In genomic region chr9:77382514-77382913, GRCm38 (mm10) we compare ENCODE assay signal across 21 mouse cellular contexts. TPM values are rescaled to one million over a fixed set of nuclear protein-coding genes. Genes with fewer than 3 reads are reported as not detected.
A peak's percentile ranks its signal among the peaks of the same experiment; 100 is the strongest.
DNase-seq lines count a peak whose midpoint lies in the region; ATAC-seq and TF ChIP-seq lines count a peak whose summit lies in the region.
"Had no signal": no experiment of that assay in that cellular context is flagged by ENCODE, and none has a peak within 500 bp of the region (broad histone marks: within the 10 kb centered on the region; RNA-seq: fewer than 3 reads in every experiment).

No protein-coding gene starts in this region.

- TF ChIP-seq CTCF in midbrain, postnatal 0 days (IDR thresholded peaks at IDR 0.05), result no peak

- no peak overlapping the region for H3K4me3 ChIP-seq in embryonic facial prominence, embryonic 13.5 days
- no peak overlapping the region for H3K4me3 ChIP-seq in embryonic facial prominence, embryonic 10.5 days
- no peak overlapping the region for H3K4me3 ChIP-seq in kidney, embryonic 14.5 days (ENCODE audit: low read length)
- H3K4me3 ChIP-seq in midbrain, embryonic 11.5 days (ENCODE audit: low read depth, low read length), result no peak overlapping the region
- no peak overlapping the region for H3K4me3 ChIP-seq in midbrain, postnatal 0 days (ENCODE audit: low read depth, low read length)
- H3K4me3 ChIP-seq: forebrain, embryonic 13.5 days; heart, embryonic 13.5 days; hindbrain, embryonic 15.5 days had no signal

- WGBS in embryonic facial prominence, embryonic 13.5 days, result 51% methylated on average over 3 of the region's 3 CpGs
- 43% methylated on average over 3 of the region's 3 CpGs for WGBS in embryonic facial prominence, embryonic 10.5 days
- WGBS in kidney, embryonic 14.5 days, result 39% methylated on average over 3 of the region's 3 CpGs
- 47% methylated on average over 3 of the region's 3 CpGs for WGBS in midbrain, embryonic 11.5 days
- WGBS in midbrain, postnatal 0 days, result 46% methylated on average over 3 of the region's 3 CpGs

- H3K27me3 ChIP-seq in embryonic facial prominence, embryonic 13.5 days, result no peaks in the 10 kb centered on the region
- H3K27me3 ChIP-seq in embryonic facial prominence, embryonic 10.5 days (replicated peaks; ENCODE audit: low read depth, poor library complexity, severe bottlenecking), result no peaks in the 10 kb centered on the region
- H3K27me3 ChIP-seq in kidney, embryonic 14.5 days (ENCODE audit: control insufficient read depth, insufficient read depth, low read length), result no peaks in the 10 kb centered on the region
- no peaks in the 10 kb centered on the region for H3K27me3 ChIP-seq in midbrain, embryonic 11.5 days (ENCODE audit: control insufficient read depth, insufficient read depth, low read length)
- H3K27me3 ChIP-seq in midbrain, postnatal 0 days (ENCODE audit: insufficient read depth, low read length), result no peaks in the 10 kb centered on the region
- H3K27me3 ChIP-seq: CH12.LX; forebrain, embryonic 13.5 days; heart, embryonic 13.5 days; hindbrain, embryonic 15.5 days; Patski had no signal

- no peaks in the 10 kb centered on the region for H3K9me3 ChIP-seq in embryonic facial prominence, embryonic 13.5 days
- H3K9me3 ChIP-seq in embryonic facial prominence, embryonic 10.5 days, result no peaks in the 10 kb centered on the region
- no peaks in the 10 kb centered on the region for H3K9me3 ChIP-seq in kidney, embryonic 14.5 days (ENCODE audit: control insufficient read depth, low read length)
- H3K9me3 ChIP-seq in midbrain, embryonic 11.5 days (ENCODE audit: control insufficient read depth, low read length), result no peaks in the 10 kb centered on the region
- no peaks in the 10 kb centered on the region for H3K9me3 ChIP-seq in midbrain, postnatal 0 days (ENCODE audit: low read length)
- H3K9me3 ChIP-seq: forebrain, embryonic 13.5 days; heart, embryonic 13.5 days; hindbrain, embryonic 15.5 days had no signal

- H3K9ac ChIP-seq in embryonic facial prominence, embryonic 13.5 days, result 0 out of 2 replicates have a peak overlapping the region, but pooled peaks have one; percentile 16
- H3K9ac ChIP-seq in kidney, embryonic 14.5 days (ENCODE audit: low read depth, low read length), result no peak overlapping the region
- H3K9ac ChIP-seq in midbrain, embryonic 11.5 days (ENCODE audit: low read length), result no peak overlapping the region
- no peak overlapping the region for H3K9ac ChIP-seq in midbrain, postnatal 0 days (replicated peaks; ENCODE audit: low read length, poor library complexity, severe bottlenecking)
- H3K9ac ChIP-seq: forebrain, embryonic 13.5 days; forebrain, postnatal 0 days; heart, embryonic 13.5 days; hindbrain, embryonic 15.5 days had no signal

- peaks cover 10% of the 10 kb centered on the region for H3K4me1 ChIP-seq in embryonic facial prominence, embryonic 13.5 days
- H3K4me1 ChIP-seq in embryonic facial prominence, embryonic 10.5 days, result peaks cover 11% of the 10 kb centered on the region; the same call in 1 of the 2 replicates
- no peaks in the 10 kb centered on the region for H3K4me1 ChIP-seq in kidney, embryonic 14.5 days (ENCODE audit: control insufficient read depth, insufficient read depth, low read length)
- no peaks in the 10 kb centered on the region for H3K4me1 ChIP-seq in midbrain, embryonic 11.5 days (ENCODE audit: control insufficient read depth, insufficient read depth, low read length)
- no peaks in the 10 kb centered on the region for H3K4me1 ChIP-seq in midbrain, postnatal 0 days (ENCODE audit: insufficient read depth, low read length)
- H3K4me1 ChIP-seq: forebrain, embryonic 13.5 days; hindbrain, embryonic 15.5 days had no signal

- H3K27ac ChIP-seq in embryonic facial prominence, embryonic 13.5 days, result no peak overlapping the region
- H3K27ac ChIP-seq in embryonic facial prominence, embryonic 10.5 days (replicated peaks), result no peak overlapping the region
- H3K27ac ChIP-seq in kidney, embryonic 14.5 days (ENCODE audit: low read depth, low read length), result no peak overlapping the region
- no peak overlapping the region for H3K27ac ChIP-seq in midbrain, embryonic 11.5 days (ENCODE audit: low read depth, low read length)
- H3K27ac ChIP-seq in midbrain, postnatal 0 days (ENCODE audit: low read depth, low read length), result no peak overlapping the region
- H3K27ac ChIP-seq: forebrain, embryonic 13.5 days; heart, embryonic 13.5 days; hindbrain, embryonic 15.5 days had no signal

- DNase-seq in embryonic facial prominence, embryonic 10.5 days (ENCODE audit: low spot score), result no peak
- DNase-seq in kidney, adult 11 months, result no peak
- DNase-seq in midbrain, embryonic 11.5 days (ENCODE audit: low spot score, missing footprints), result peak; percentile 79
- DNase-seq in midbrain, postnatal 0 days (ENCODE audit: low spot score), result no peak
- peak; percentile 38 for DNase-seq in mesoderm, embryonic 11.5 days (ENCODE audit: low read depth, low spot score)
- DNase-seq in urinary bladder, postnatal 25 days (ENCODE audit: low spot score), result no peak
- DNase-seq: adrenal gland, postnatal 14 days; cerebellum, adult 11-12 months; cerebellum, adult 9-10 months; cerebellum, postnatal 25 days; forebrain, postnatal 0 days; gastrocnemius, postnatal 14 days; heart, postnatal 36 days had no signal

- H3K4me2 ChIP-seq in embryonic facial prominence, embryonic 13.5 days, result no peak overlapping the region
- no peak overlapping the region for H3K4me2 ChIP-seq in kidney, embryonic 14.5 days (replicated peaks; ENCODE audit: low read depth, low read length)
- H3K4me2 ChIP-seq in midbrain, embryonic 11.5 days, result no peak overlapping the region
- H3K4me2 ChIP-seq in midbrain, postnatal 0 days (ENCODE audit: low read depth, low read length, poor library complexity, severe bottlenecking), result no peak overlapping the region
- H3K4me2 ChIP-seq: forebrain, embryonic 13.5 days; heart, embryonic 13.5 days; hindbrain, embryonic 15.5 days had no signal

- no peak for ATAC-seq in embryonic facial prominence, embryonic 13.5 days (ENCODE audit: insufficient number of reproducible peaks, insufficient read depth, low FRiP score, low TSS enrichment, low read depth)
- 0 out of 2 replicates have a peak, but pooled peaks have one; percentile 14 for ATAC-seq in kidney, embryonic 14.5 days (ENCODE audit: low FRiP score, low TSS enrichment)
- ATAC-seq in midbrain, embryonic 11.5 days (ENCODE audit: low FRiP score), result no peak
- no peak for ATAC-seq in midbrain, postnatal 0 days (ENCODE audit: low FRiP score)
- ATAC-seq: activated CD4-positive, CD25-positive, alpha-beta regulatory T cell, adult 4 months; forebrain, embryonic 13.5 days; forebrain, postnatal 0 days; Patski had no signal

- no peaks in the 10 kb centered on the region for H3K36me3 ChIP-seq in embryonic facial prominence, embryonic 13.5 days
- no peaks in the 10 kb centered on the region for H3K36me3 ChIP-seq in embryonic facial prominence, embryonic 10.5 days (replicated peaks)
- no peaks in the 10 kb centered on the region for H3K36me3 ChIP-seq in kidney, embryonic 14.5 days (ENCODE audit: control insufficient read depth, insufficient read depth, low read length)
- H3K36me3 ChIP-seq in midbrain, embryonic 11.5 days (ENCODE audit: control insufficient read depth, insufficient read depth, low read length), result no peaks in the 10 kb centered on the region
- H3K36me3 ChIP-seq in midbrain, postnatal 0 days (ENCODE audit: insufficient read depth, low read length), result no peaks in the 10 kb centered on the region
- H3K36me3 ChIP-seq: heart, embryonic 13.5 days; hindbrain, embryonic 15.5 days had no signal

RNA-seq across cellular contexts. Expression of gene Mlip, which starts 29.7 kb away (rescaled TPM):
- 1.1 and 1.6 TPM in 2 replicates for polyA plus RNA-seq in embryonic facial prominence, embryonic 13.5 days (2015; fragmentation: Nextera tagmentation; extraction: Ambion mirVana)
- 0.29 TPM in 2 replicates for polyA plus RNA-seq in embryonic facial prominence, embryonic 10.5 days (2016; fragmentation: Nextera tagmentation; extraction: Ambion mirVana)
- polyA plus RNA-seq in kidney, embryonic 14.5 days (2014; fragmentation: Nextera tagmentation; extraction: Ambion mirVana), result not detected in 2 replicates
- polyA plus RNA-seq in midbrain, embryonic 11.5 days (2014; fragmentation: Nextera tagmentation; extraction: Ambion mirVana), result 0.63 TPM in 1 of 2 replicates, not detected in the other
- 0.60 and 3.6 TPM in 2 replicates for total RNA-seq in midbrain, postnatal 0 days (2014; rRNA removed)
- 1.8 and 1.9 TPM in 2 replicates for polyA plus RNA-seq in midbrain, postnatal 0 days (2015; fragmentation: Nextera tagmentation; extraction: Ambion mirVana)
- total RNA-seq: CH12.LX had no signal
- polyA plus RNA-seq: Patski had no signal

Comparison
In these comparisons a context has a peak if more than half of its experiments do, and no peak if none do; other contexts are left out.
1. DNase-seq: peak in midbrain, embryonic 11.5 days (single experiment) and mesoderm, embryonic 11.5 days (single experiment); none in embryonic facial prominence, embryonic 10.5 days (single experiment), kidney, adult 11 months (single experiment), midbrain, postnatal 0 days (single experiment) and urinary bladder, postnatal 25 days (single experiment).